Mouse (Mus musculus) limb, embryonic 15.5 days (tissue): Measurements from ENCODE around the gene Zkscan1. TPM values are rescaled to one million over a fixed set of nuclear protein-coding genes. Genes with fewer than 3 reads are reported as not detected.
"Not testable (repeated sequence)": the region's sequence is repeated elsewhere in the genome, so short reads cannot be mapped to it uniquely, and the experiment has no call there.

Experiments
- ATAC-seq: fragments of 200-750 bp; cut with Nextera tagmentation; 2 replicates; pipeline ENCODE4 v1.8.0; 2017; ENCODE audit warnings: low read depth, moderate TSS enrichment; ENCODE audit not compliant: insufficient number of reproducible peaks, low FRiP score, low TSS enrichment
- H3K27ac ChIP-seq: fragments of 300-500 bp; sonication (generic); 2 replicates; pipeline ENCODE4 v1.5.1; 2015; ENCODE audit warnings: moderate library complexity, mild to moderate bottlenecking, inconsistent platforms
- H3K27me3 ChIP-seq: fragments of 300-500 bp; sonication (generic); 2 replicates; pipeline ENCODE4 v1.6.1; 2015; ENCODE audit warnings: inconsistent platforms
- H3K36me3 ChIP-seq: fragments of 300-500 bp; sonication (generic); 2 replicates; pipeline ENCODE4 v1.6.1; 2015; ENCODE audit warnings: inconsistent platforms
- H3K4me1 ChIP-seq: fragments of 300-500 bp; sonication (generic); 2 replicates; pipeline ENCODE4 v1.6.1; 2015; ENCODE audit warnings: inconsistent platforms
- H3K4me2 ChIP-seq: fragments of 300-500 bp; sonication (generic); 2 replicates; pipeline ENCODE4 v1.6.1; 2015; ENCODE audit warnings: mild to moderate bottlenecking, inconsistent platforms
- H3K4me3 ChIP-seq: fragments of 300-500 bp; sonication (generic); 2 replicates; pipeline ENCODE4 v1.5.1; 2015; ENCODE audit warnings: mild to moderate bottlenecking, inconsistent platforms
- H3K9ac ChIP-seq: fragments of 300-500 bp; sonication (generic); 2 replicates; pipeline ENCODE4 v1.6.1; 2015; ENCODE audit warnings: inconsistent platforms
- H3K9me3 ChIP-seq: fragments of 300-500 bp; sonication (generic); 2 replicates; pipeline ENCODE4 v1.6.1; 2016; ENCODE audit warnings: inconsistent platforms
- WGBS: fragments of 180-500 bp; shearing (Covaris S2); methylation state at CpG from one replicate; pipeline ENCODE4 v1.1.7; 2015; 5-methylcytosine and 5-hydroxymethylcytosine counted together
- polyA plus RNA-seq: library from polyadenylated mRNA; unstranded; fragments of >200 nt; fragmentation: Nextera tagmentation; extraction: Ambion mirVana; gene quantifications from 2 replicates; pipeline ENCODE4 v1.2.1, GENCODE M21; 2015

Gene Zkscan1
- polyA plus RNA-seq, 1 experiment from 2014 or later = 17.0 TPM

GRCm38 (mm10) chr5:138088366-138088765 lies 3.5 kb downstream of the Zkscan1 start:
- H3K9me3 ChIP-seq = no peaks in the 10 kb centered on the region
- no peak overlapping the region for H3K4me2 ChIP-seq
- H3K4me1 ChIP-seq = no peaks in the 10 kb centered on the region
- no peaks in the 10 kb centered on the region for H3K27me3 ChIP-seq
- no peak overlapping the region for H3K4me3 ChIP-seq
- H3K9ac ChIP-seq = no peak overlapping the region
- WGBS = 79% methylated on average over 3 of the region's 3 CpGs
- H3K36me3 ChIP-seq = peaks cover 20% of the 10 kb centered on the region
- no peak overlapping the region for H3K27ac ChIP-seq
- no peak for ATAC-seq

- Histone ChIP-seq H3K27ac (no peak overlapping the region), H3K27me3 (no peaks in the 10 kb centered on the region), H3K36me3 (peaks cover 27% of the 10 kb centered on the region), H3K4me3 (no peak overlapping the region), H3K4me1 (no peaks in the 10 kb centered on the region), H3K4me2 (no peak overlapping the region), H3K9ac (no peak overlapping the region), H3K9me3 (no peaks in the 10 kb centered on the region)
- ATAC-seq = no peak
- WGBS = 89% methylated on average over 6 of the region's 6 CpGs
These were observed 4.2 kb downstream of the Zkscan1 start for GRCm38 (mm10) chr5:138089108-138089551.

GRCm38 (mm10) chr5:138090271-138090670 lies 5.4 kb downstream of the Zkscan1 start:
- H3K36me3 ChIP-seq = peaks cover 38% of the 10 kb centered on the region
- WGBS = 80% methylated on average over 3 of the region's 3 CpGs
- H3K4me1 ChIP-seq = no peaks in the 10 kb centered on the region
- H3K9me3 ChIP-seq = no peaks in the 10 kb centered on the region
- H3K4me3 ChIP-seq = no peak overlapping the region
- no peaks in the 10 kb centered on the region for H3K27me3 ChIP-seq
- H3K27ac ChIP-seq = no peak overlapping the region
- no peak overlapping the region for H3K9ac ChIP-seq
- no peak for ATAC-seq
- H3K4me2 ChIP-seq = no peak overlapping the region

GRCm38 (mm10) chr5:138090737-138091136 lies 5.9 kb downstream of the Zkscan1 start:
- H3K9ac ChIP-seq = no peak overlapping the region
- peaks cover 41% of the 10 kb centered on the region for H3K36me3 ChIP-seq
- H3K4me3 ChIP-seq = no peak overlapping the region
- H3K27me3 ChIP-seq = no peaks in the 10 kb centered on the region
- ATAC-seq = no peak
- 90% methylated on average over 5 of the region's 5 CpGs for WGBS
- H3K4me2 ChIP-seq = no peak overlapping the region
- no peaks in the 10 kb centered on the region for H3K4me1 ChIP-seq
- H3K9me3 ChIP-seq = no peaks in the 10 kb centered on the region
- no peak overlapping the region for H3K27ac ChIP-seq

- no peak for ATAC-seq
- H3K36me3 ChIP-seq = peaks cover 57% of the 10 kb centered on the region
- 94% methylated on average over 4 of the region's 4 CpGs for WGBS
These were observed 7.9 kb downstream of the Zkscan1 start for GRCm38 (mm10) chr5:138092771-138093170.

GRCm38 (mm10) chr5:138094474-138094873 lies 9.6 kb downstream of the Zkscan1 start:
- WGBS = 92% methylated on average over 6 of the region's 6 CpGs
- Histone ChIP-seq H3K27me3 (no peaks in the 10 kb centered on the region), H3K4me3 (no peak overlapping the region), H3K4me2 (no peak overlapping the region), H3K9ac (no peak overlapping the region), H3K9me3 (no peaks in the 10 kb centered on the region), H3K36me3 (peaks cover 64% of the 10 kb centered on the region), H3K27ac (no peak overlapping the region), H3K4me1 (no peaks in the 10 kb centered on the region)
- no peak for ATAC-seq

More at GRCm38 (mm10) chr5:138092771-138093170, 7.9 kb downstream of the Zkscan1 start:
- no peak overlapping the region for H3K27ac ChIP-seq
- H3K9ac ChIP-seq = no peak overlapping the region
- H3K4me3 ChIP-seq = no peak overlapping the region
- H3K9me3 ChIP-seq = no peaks in the 10 kb centered on the region
- H3K4me1 ChIP-seq = no peaks in the 10 kb centered on the region
- H3K4me2 ChIP-seq = no peak overlapping the region
- no peaks in the 10 kb centered on the region for H3K27me3 ChIP-seq

GRCm38 (mm10) chr5:138104976-138105375 lies 20.1 kb downstream of the Zkscan1 start:
- Histone ChIP-seq H3K4me3 (no peak overlapping the region), H3K27ac (no peak overlapping the region), H3K9ac (no peak overlapping the region), H3K27me3 (no peaks in the 10 kb centered on the region), H3K4me1 (no peaks in the 10 kb centered on the region), H3K36me3 (peaks cover 48% of the 10 kb centered on the region), H3K4me2 (no peak overlapping the region), H3K9me3 (no peaks in the 10 kb centered on the region)
- ATAC-seq = no peak
- WGBS = 91% methylated on average over 2 of the region's 2 CpGs

GRCm38 (mm10) chr5:138107130-138107529 lies 22.2 kb downstream of the Zkscan1 start:
- Histone ChIP-seq H3K9ac (no peak overlapping the region), H3K27me3 (no peaks in the 10 kb centered on the region), H3K36me3 (peaks cover 27% of the 10 kb centered on the region), H3K4me1 (no peaks in the 10 kb centered on the region), H3K4me3 (no peak overlapping the region), H3K9me3 (no peaks in the 10 kb centered on the region), H3K27ac (no peak overlapping the region), H3K4me2 (no peak overlapping the region)
- no peak for ATAC-seq
- WGBS = 59% methylated on average over 3 of the region's 3 CpGs

- H3K27me3 ChIP-seq, H3K9ac ChIP-seq, H3K4me2 ChIP-seq, H3K36me3 ChIP-seq, H3K4me1 ChIP-seq, H3K4me3 ChIP-seq, ATAC-seq, H3K9me3 ChIP-seq, H3K27ac ChIP-seq: not testable (repeated sequence)
- 63% methylated on average over 4 of the region's 4 CpGs for WGBS
These were observed 25.0 kb downstream of the Zkscan1 start for GRCm38 (mm10) chr5:138109847-138110396.

GRCm38 (mm10) chr5:138116255-138117198 lies 31.6 kb downstream of the Zkscan1 start, which contains the start of gene Zscan21:
Gene Zscan21, plus strand, starts transcription at chr5:138116903.
- H3K9ac ChIP-seq = peak within 1 kb of the TSS; percentile 69
- peaks cover 10% of the 10 kb centered on the region for H3K4me1 ChIP-seq
- peak within 1 kb of the TSS; percentile 98 for H3K27ac ChIP-seq
- peak within 1 kb of the TSS; percentile 65 for H3K4me3 ChIP-seq
- peaks cover 10% of the 10 kb centered on the region for H3K36me3 ChIP-seq
- WGBS = 6% methylated on average over 38 of the region's 38 CpGs
- no peaks in the 10 kb centered on the region for H3K9me3 ChIP-seq
- peak; percentile 92 for ATAC-seq
- H3K4me2 ChIP-seq = peak within 1 kb of the TSS; percentile 53
- H3K27me3 ChIP-seq = no peaks in the 10 kb centered on the region

GRCm38 (mm10) chr5:138117199-138118015 lies 32.5 kb downstream of the Zkscan1 start:
- Histone ChIP-seq H3K4me3 (peak overlapping the region; percentile 65), H3K36me3 (peaks cover 14% of the 10 kb centered on the region), H3K4me1 (peaks cover 10% of the 10 kb centered on the region), H3K9me3 (no peaks in the 10 kb centered on the region), H3K9ac (peak overlapping the region; percentile 69), H3K27me3 (no peaks in the 10 kb centered on the region), H3K4me2 (peak overlapping the region; percentile 53), H3K27ac (peak overlapping the region; percentile 98)
- WGBS = 5% methylated on average over 16 of the region's 16 CpGs
- no peak for ATAC-seq
